Mouse (Mus musculus) adrenal gland, postnatal 14 days (tissue): ENCODE measurements around the gene Klk1b9. TPM values are rescaled to one million over a fixed set of nuclear protein-coding genes. Genes with fewer than 3 reads are reported as not detected.
"Not testable (repeated sequence)": the region's sequence is repeated elsewhere in the genome, so short reads cannot be mapped to it uniquely, and the experiment has no call there.

Source experiments
- DNase-seq: peaks from one replicate; pipeline ENCODE4 v3.0.0; 2021; ENCODE audit warnings: mixed read lengths
- long read RNA-seq, 2 experiments: library from polyadenylated mRNA; stranded (forward); transcript quantifications; one replicate each; pipeline ENCODE4 v2.0.0; 2021
- total RNA-seq: library from RNA; stranded (reverse); gene quantifications from 2 replicates; pipeline ENCODE4 v1.2.3, GENCODE M21; 2021

The Klk1b9 gene
- total RNA-seq = not detected in 2 replicates
- long read RNA-seq, experiment 1 = 0 reads
- long read RNA-seq, experiment 2 = 0 reads

GRCm38 (mm10) chr7:43975761-43976160 lies at the start of gene Klk1b9:
Klk1b9 (plus strand) TSS chr7:43976061.
- DNase-seq = not testable (repeated sequence)

GRCm38 (mm10) chr7:43928521-43928920 lies 47.3 kb upstream of the Klk1b9 start:
- peak; percentile 41 for DNase-seq

- DNase-seq = no peak
These were observed 43.5 kb upstream of the Klk1b9 start for GRCm38 (mm10) chr7:43932337-43932736.

DNA sequence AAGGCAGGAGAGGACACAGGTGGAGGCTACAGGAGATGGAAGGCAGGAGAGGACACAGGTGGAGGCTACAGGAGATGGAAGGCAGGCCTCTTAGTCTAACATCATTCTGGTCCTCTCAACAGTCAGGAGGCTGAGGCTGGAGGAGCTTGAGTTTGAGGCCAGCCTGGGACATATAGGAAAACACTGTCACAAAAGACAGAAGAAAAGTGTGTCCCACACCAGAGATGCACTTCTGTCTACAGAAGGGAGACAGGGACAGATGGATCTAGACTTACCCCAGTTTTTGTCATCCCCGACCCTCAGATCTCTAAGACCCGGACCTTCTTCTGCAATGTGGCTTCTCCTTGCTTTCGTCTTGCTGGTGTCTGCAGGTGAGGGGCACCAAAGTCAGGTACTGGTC lies 42.4 kb upstream of the Klk1b9 start, which contains the start of gene Klk15:
Klk15 (plus strand) TSS at position 301 of the 400 bp plus-strand sequence.
- no peak for DNase-seq

DNA sequence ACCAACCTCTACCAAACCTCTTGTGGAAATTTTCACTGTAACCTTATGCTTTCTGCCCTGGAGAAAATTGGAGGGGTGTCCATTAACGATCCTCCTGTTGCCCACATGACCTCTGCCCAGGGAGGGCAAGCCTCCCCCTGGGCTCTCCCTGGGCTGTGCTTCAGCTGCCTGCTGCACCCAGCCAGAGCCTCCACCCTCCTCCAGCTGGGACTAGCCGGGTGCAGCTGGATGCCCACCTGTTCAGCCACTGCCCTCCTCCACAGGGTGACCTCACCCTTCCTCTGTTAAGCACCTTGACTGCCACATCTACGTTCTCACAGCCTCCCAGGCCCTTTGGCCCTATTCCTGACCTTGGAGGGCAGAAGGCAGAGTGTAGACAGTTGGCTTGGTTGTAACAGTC lies 41.1 kb upstream of the Klk1b9 start:
- DNase-seq = no peak

DNA sequence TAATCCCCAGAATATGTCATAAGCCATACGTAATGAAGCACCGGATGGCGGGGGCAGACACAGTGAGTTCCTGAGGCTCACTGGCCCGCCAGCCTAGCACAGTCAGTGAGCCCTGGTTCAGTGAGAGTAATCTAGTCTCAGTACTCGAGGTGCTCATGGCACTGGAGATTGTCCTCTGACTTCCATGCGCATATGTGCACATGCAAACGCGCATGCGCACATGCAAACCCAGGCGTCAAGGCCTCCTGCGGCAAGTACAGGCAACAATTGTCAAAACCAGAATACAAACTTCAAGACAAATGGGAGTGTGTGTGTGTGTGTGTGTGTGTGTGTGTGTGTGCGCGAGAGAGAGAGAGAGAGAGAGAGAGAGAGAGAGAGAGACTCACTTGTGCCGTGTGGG lies 39.3 kb upstream of the Klk1b9 start:
- DNase-seq = no peak

- DNase-seq = not testable (repeated sequence)
These were observed 33.6 kb upstream of the Klk1b9 start for GRCm38 (mm10) chr7:43942293-43942692.

DNA sequence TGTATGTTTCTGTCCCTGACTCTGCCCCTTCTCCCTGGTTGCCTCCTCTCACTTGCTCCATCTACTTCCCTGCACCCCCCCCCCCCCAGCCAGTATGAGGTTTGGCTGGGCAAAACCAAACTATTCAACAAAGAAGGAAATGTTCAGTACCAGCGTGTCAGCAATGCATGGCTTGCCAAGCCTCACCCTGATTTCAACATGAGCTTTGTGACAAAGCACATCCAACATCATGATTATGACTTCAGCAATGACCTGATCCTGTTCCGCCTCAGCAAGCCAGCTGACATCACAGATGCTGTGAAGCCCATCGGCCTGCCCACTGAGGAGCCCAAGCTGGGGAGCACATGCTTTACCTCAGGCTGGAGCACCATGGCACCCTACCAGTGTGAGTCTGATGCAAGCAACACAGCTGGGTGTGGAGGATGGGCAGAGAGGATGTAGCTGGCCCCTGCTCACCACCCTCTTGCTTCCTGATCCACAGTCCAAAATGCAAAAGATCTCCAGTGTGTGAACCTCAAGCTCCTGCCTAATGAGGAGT lies 31.1 kb upstream of the Klk1b9 start:
- no peak for DNase-seq

GRCm38 (mm10) chr7:43950364-43950763 lies 25.5 kb upstream of the Klk1b9 start, which contains the start of gene Klk1b8:
Klk1b8 (plus strand) TSS chr7:43950664.
- no peak for DNase-seq

GRCm38 (mm10) chr7:43952703-43953102 lies 23.2 kb upstream of the Klk1b9 start:
- no peak for DNase-seq

DNA sequence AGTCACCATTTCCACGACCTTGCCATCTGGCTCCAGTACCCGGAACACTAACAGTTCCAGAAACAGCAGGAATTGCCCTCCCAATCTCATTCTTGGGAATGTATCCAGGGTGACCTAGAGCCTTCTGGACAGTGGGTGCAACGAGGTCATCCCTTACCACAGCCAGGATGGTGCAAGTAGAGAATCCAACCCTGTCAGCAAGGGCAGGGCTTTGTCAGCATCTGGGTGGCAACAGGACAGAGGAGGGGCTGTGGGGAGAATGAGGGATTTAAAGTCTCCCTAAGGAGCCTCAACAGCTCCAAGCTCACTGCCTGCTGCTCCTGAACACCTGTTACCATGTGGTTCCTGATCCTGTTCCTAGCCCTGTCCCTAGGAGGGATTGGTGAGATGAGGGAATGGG lies 9.4 kb upstream of the Klk1b9 start, which contains the start of gene Klk1b1:
Klk1b1 (plus strand) TSS at position 301 of the 400 bp plus-strand sequence.
- no peak for DNase-seq

DNA sequence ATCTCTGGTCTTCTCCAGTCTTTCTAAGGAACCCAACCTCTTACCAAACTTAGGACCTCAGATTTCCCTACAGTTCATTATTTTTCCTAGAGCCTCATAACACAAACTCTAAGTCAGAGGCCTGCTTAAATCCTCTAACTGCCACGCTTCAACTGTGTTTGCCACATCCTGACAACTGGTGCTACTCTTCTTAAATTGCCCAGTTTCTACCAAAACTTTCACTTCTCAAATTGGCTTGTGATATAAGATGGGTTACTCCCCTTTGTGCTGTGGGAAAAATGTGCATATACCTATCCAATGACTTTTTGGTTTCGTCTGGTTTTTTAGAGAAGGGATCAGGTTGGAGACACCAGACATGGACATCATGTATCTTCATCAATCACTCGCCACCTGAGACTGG lies 8.8 kb upstream of the Klk1b9 start:
- DNase-seq = no peak

DNA sequence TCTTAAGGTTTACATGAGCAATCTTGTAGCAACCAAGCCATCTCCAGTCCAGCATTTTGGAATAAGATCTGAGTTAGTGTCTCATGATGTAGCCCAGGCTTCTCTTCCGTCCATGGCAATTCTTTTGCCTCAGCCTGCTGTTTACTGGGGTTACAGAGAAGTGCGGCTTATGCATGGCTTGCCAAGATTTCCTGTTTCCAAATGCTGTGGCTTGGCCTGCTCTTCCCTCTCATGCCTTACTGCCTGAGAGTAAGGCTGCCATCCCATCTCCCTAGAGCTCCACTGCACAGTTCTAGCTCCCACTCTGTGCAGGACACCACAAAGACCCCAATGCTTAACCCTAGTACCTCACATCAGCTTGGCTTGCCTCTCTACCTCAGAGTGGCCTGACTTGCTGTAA lies 8.2 kb upstream of the Klk1b9 start:
- no peak for DNase-seq

DNA sequence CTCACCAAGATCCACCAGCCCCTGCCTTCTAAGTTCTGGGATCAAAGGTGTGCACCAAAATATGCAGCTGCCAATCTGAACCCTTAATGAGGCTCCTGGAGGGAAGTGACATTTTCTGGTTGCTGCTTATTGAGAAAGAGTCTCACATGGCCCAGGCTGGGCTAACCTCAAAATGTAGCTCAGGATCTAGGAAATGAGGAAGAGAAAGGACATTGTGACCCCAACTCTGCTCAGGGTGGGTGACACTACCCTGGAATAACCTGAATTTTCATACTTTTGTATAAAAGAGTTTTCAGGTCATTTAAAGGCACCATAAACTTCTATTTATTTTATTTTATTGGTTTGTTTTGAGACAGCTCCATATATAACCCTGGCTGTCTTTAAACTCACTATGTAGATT lies 9.8 kb downstream of the Klk1b9 start:
- no peak for DNase-seq

GRCm38 (mm10) chr7:43994821-43995220 lies 19.0 kb downstream of the Klk1b9 start:
- DNase-seq = not testable (repeated sequence)

GRCm38 (mm10) chr7:43995577-43995976 lies 19.7 kb downstream of the Klk1b9 start, which contains the start of gene Klk1b11:
Klk1b11 (plus strand) TSS chr7:43995877.
- DNase-seq = not testable (repeated sequence)

- no peak for DNase-seq
These were observed 29.0 kb downstream of the Klk1b9 start for GRCm38 (mm10) chr7:44004847-44005246.

DNA sequence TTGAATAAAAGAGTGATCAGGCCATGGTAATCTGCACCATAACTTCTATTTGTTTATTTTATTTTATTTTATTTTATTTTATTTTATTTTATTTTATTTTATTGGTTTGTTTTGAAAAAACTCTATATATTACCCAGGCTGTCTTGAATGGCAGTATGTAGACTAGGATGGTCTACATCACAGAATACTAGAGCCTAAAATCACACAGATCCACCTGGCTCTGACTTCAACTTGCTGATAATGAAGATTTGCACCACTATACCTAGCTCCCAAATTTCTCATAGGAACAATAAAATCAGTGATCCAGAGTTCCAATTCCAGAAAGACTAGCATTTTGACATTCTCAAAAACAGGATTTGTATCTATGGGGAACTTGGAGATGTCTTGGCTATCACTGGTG lies 36.0 kb downstream of the Klk1b9 start, which contains the start of gene Klk1b26:
Klk1b26 (plus strand) TSS at position 301 of the 400 bp plus-strand sequence.
- not testable (repeated sequence) for DNase-seq

GRCm38 (mm10) chr7:44014666-44015065 lies 38.8 kb downstream of the Klk1b9 start:
- DNase-seq = not testable (repeated sequence)

DNA sequence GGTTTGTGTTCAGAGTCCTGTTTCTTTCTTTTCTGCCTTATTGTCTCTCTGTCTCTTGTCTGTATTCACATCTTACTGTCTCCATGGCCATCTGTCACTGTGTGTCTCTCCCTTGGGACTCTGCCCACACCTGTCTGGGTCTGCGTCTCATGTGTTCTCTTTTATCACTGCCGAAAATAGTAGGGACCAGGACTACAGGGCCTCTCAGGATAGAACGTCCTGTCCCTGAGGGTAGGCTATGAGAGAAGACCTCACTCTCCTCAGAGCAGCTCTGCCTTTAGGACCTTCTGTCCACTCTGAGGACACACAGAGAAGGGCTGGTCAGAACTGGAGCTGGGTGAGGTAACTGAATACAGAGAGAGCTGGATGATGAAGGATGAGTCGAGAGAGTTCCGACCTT lies 39.2 kb downstream of the Klk1b9 start:
- DNase-seq = no peak
